Mouse (Mus musculus): ENCODE measurements at regions not wholly inside any gene's neighbourhood (a gene's known extent, or its start where the extent isn't known, plus 50 kb on each side); places are given as distances from the start of the nearest gene placed in this dataset.

DNA sequence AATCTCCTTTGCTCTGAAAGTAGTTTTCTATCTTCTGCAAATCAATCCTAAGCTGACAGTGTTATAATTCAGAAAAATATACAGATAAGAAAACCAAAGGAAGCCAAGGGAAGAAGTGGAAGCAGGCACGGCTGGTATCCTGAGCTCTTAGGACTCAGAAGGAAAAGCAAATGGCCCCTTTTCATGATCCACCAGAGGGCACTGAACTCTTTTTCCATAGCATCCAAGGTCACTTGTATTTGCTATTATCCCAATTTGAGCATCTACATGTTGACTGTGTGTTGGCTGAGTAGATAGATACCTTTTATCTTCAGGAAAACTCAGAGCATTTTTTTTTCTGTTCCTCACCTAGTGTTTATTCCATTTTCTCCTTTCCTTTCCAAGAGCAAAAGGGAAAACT lies 306.9 kb upstream of the Sstr1 start:
- no peak for TF ChIP-seq NANOG (IDR thresholded peaks at IDR 0.05; ENCODE audit: borderline replicate concordance, low read length)
- no peak for TF ChIP-seq POU5F1 (IDR thresholded peaks at IDR 0.05; ENCODE audit: borderline replicate concordance, low read length)
- TF ChIP-seq CTCF (conservative IDR thresholded peaks at IDR 0.05; ENCODE audit: low read length), result no peak
- H3K27me3 ChIP-seq (ENCODE audit: insufficient read depth, low read length), result no peaks in the 10 kb centered on the region
- H3K9me3 ChIP-seq (ENCODE audit: low read length), result no peaks in the 10 kb centered on the region
- no peak overlapping the region for H3K4me3 ChIP-seq (replicated peaks; ENCODE audit: low read length)
- H3K4me1 ChIP-seq (replicated peaks; ENCODE audit: low read depth, low read length), result no peaks in the 10 kb centered on the region
- no peaks in the 10 kb centered on the region for H3K36me3 ChIP-seq (ENCODE audit: insufficient read depth, low read length)

DNA sequence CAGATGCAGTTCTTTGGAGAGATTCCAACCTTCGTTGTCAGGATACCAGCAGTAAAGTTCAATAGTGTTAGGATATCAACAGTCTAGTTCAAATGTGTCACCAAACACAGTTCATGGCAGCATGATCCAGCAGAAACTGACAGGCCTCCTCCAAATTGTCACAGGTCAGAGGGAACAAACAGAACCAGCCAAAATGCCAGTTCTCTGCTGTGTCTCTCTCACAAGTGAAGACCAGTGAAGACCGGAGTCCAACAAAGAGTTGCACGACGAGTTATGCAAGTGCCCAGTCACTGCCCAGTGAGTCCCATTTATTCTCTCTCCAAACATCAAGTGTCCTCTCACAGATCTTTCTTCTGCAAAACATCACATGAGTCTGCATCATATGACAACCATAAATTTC lies 293.4 kb upstream of the Sstr1 start:
- H3K4me1 ChIP-seq (replicated peaks; ENCODE audit: low read depth, low read length), result no peaks in the 10 kb centered on the region
- TF ChIP-seq NANOG (IDR thresholded peaks at IDR 0.05; ENCODE audit: borderline replicate concordance, low read length), result no peak
- TF ChIP-seq CTCF (conservative IDR thresholded peaks at IDR 0.05; ENCODE audit: low read length), result no peak
- no peak for TF ChIP-seq POU5F1 (IDR thresholded peaks at IDR 0.05; ENCODE audit: borderline replicate concordance, low read length)
- no peaks in the 10 kb centered on the region for H3K27me3 ChIP-seq (ENCODE audit: insufficient read depth, low read length)
- no peaks in the 10 kb centered on the region for H3K36me3 ChIP-seq (ENCODE audit: insufficient read depth, low read length)
- no peaks in the 10 kb centered on the region for H3K9me3 ChIP-seq (ENCODE audit: low read length)
- no peak overlapping the region for H3K4me3 ChIP-seq (replicated peaks; ENCODE audit: low read length)

DNA sequence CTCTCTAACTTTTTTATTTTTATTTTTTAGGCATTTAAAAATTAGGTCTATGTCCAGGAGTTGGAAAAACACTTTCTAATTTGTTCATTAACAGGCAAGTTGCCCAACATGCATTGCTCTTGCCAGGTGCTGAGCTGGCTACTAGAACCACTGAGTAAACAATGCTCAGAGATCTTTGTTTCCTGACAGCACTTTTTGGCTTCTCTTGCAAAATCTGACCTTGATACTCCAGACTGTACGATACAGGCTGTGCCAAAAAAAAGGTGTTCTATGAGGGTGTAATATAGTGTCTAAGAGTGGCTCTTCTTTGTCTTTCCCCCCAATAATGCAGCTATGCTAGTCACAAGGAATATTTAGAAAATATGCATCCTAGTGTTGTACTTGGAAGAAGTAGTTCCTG lies 289.5 kb upstream of the Sstr1 start:
- Histone ChIP-seq H3K36me3 (ENCODE audit: insufficient read depth, low read length) (no peaks in the 10 kb centered on the region), H3K4me3 (replicated peaks; ENCODE audit: low read length) (no peak overlapping the region), H3K4me1 (replicated peaks; ENCODE audit: low read depth, low read length) (no peaks in the 10 kb centered on the region), H3K27me3 (ENCODE audit: insufficient read depth, low read length) (no peaks in the 10 kb centered on the region), H3K9me3 (ENCODE audit: low read length) (no peaks in the 10 kb centered on the region)
- TF ChIP-seq CTCF (conservative IDR thresholded peaks at IDR 0.05; ENCODE audit: low read length), result no peak

DNA sequence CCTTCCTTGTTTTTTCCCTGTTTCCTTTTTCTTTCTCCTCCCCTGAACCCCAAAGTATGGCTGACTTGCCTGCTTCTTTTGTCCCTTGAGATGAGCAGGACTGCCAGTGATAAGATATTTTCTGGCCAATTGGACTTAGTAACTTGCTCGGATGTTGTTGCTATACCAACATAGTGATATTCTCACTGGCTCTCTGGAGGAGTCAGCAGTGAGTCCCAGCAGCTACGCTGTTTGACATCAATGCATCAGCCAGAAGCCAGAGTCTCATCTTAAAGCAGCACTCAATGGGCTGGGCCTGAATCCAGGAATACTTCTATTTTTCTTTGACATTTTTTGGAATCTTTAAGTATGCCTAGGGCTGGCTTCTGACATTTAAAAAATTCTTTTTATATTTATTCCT lies 287.1 kb upstream of the Sstr1 start:
- H3K4me3 ChIP-seq (replicated peaks; ENCODE audit: low read length), result no peak overlapping the region

DNA sequence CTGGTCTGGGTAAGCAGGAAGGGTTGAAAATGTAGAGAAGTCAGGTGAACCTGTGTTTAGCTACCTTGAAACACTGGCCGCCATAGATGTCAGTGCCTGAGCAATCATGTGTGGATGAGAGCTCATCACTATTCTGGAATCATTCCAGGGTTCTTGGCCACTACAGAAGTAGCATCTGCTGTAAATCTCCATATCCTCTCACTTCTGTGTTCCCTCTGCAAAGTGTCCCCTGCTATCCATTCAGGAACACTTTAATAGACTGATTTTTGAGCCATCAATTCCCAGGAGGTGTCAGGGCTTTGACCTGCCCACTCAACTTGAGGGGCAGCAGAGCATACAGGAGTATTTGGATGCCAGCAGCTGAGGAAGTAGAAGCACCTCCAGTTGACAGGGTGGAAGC lies 284.7 kb upstream of the Sstr1 start:
- Histone ChIP-seq H3K9me3 (ENCODE audit: low read length) (no peaks in the 10 kb centered on the region), H3K4me3 (replicated peaks; ENCODE audit: low read length) (no peak overlapping the region), H3K4me1 (replicated peaks; ENCODE audit: low read depth, low read length) (no peaks in the 10 kb centered on the region), H3K36me3 (ENCODE audit: insufficient read depth, low read length) (no peaks in the 10 kb centered on the region), H3K27me3 (ENCODE audit: insufficient read depth, low read length) (no peaks in the 10 kb centered on the region)
- TF ChIP-seq POU5F1 (IDR thresholded peaks at IDR 0.05; ENCODE audit: borderline replicate concordance, low read length) (no peak), NANOG (IDR thresholded peaks at IDR 0.05; ENCODE audit: borderline replicate concordance, low read length) (no peak), CTCF (conservative IDR thresholded peaks at IDR 0.05; ENCODE audit: low read length) (no peak)

More for the DNA sequence above, 287.1 kb upstream of the Sstr1 start:
- H3K36me3 ChIP-seq (ENCODE audit: insufficient read depth, low read length), result no peaks in the 10 kb centered on the region
- no peaks in the 10 kb centered on the region for H3K27me3 ChIP-seq (ENCODE audit: insufficient read depth, low read length)
- TF ChIP-seq NANOG (IDR thresholded peaks at IDR 0.05; ENCODE audit: borderline replicate concordance, low read length) (no peak), CTCF (conservative IDR thresholded peaks at IDR 0.05; ENCODE audit: low read length) (no peak), POU5F1 (IDR thresholded peaks at IDR 0.05; ENCODE audit: borderline replicate concordance, low read length) (no peak)
- H3K4me1 ChIP-seq (replicated peaks; ENCODE audit: low read depth, low read length), result no peaks in the 10 kb centered on the region
- H3K9me3 ChIP-seq (ENCODE audit: low read length), result no peaks in the 10 kb centered on the region

GRCm38 (mm10) chr12:57928030-57928429 lies 283.5 kb upstream of the Sstr1 start:
- no peaks in the 10 kb centered on the region for H3K4me1 ChIP-seq (replicated peaks; ENCODE audit: low read depth, low read length)
- no peak for TF ChIP-seq NANOG (IDR thresholded peaks at IDR 0.05; ENCODE audit: borderline replicate concordance, low read length)
- TF ChIP-seq CTCF (conservative IDR thresholded peaks at IDR 0.05; ENCODE audit: low read length), result no peak
- TF ChIP-seq POU5F1 (IDR thresholded peaks at IDR 0.05; ENCODE audit: borderline replicate concordance, low read length), result no peak
- H3K27me3 ChIP-seq (ENCODE audit: insufficient read depth, low read length), result no peaks in the 10 kb centered on the region
- no peaks in the 10 kb centered on the region for H3K36me3 ChIP-seq (ENCODE audit: insufficient read depth, low read length)
- no peaks in the 10 kb centered on the region for H3K9me3 ChIP-seq (ENCODE audit: low read length)
- no peak overlapping the region for H3K4me3 ChIP-seq (replicated peaks; ENCODE audit: low read length)

- Histone ChIP-seq H3K27me3 (ENCODE audit: insufficient read depth, low read length) (no peaks in the 10 kb centered on the region), H3K4me1 (replicated peaks; ENCODE audit: low read depth, low read length) (no peaks in the 10 kb centered on the region), H3K4me3 (replicated peaks; ENCODE audit: low read length) (no peak overlapping the region), H3K36me3 (ENCODE audit: insufficient read depth, low read length) (no peaks in the 10 kb centered on the region), H3K9me3 (ENCODE audit: low read length) (no peaks in the 10 kb centered on the region)
- TF ChIP-seq CTCF (conservative IDR thresholded peaks at IDR 0.05; ENCODE audit: low read length) (no peak), NANOG (IDR thresholded peaks at IDR 0.05; ENCODE audit: borderline replicate concordance, low read length) (no peak), POU5F1 (IDR thresholded peaks at IDR 0.05; ENCODE audit: borderline replicate concordance, low read length) (no peak)
Measured at GRCm38 (mm10) chr12:57931856-57932255, 279.7 kb upstream of the Sstr1 start.

- no peaks in the 10 kb centered on the region for H3K27me3 ChIP-seq (ENCODE audit: insufficient read depth, low read length)
- no peaks in the 10 kb centered on the region for H3K9me3 ChIP-seq (ENCODE audit: low read length)
- H3K4me3 ChIP-seq (replicated peaks; ENCODE audit: low read length), result no peak overlapping the region
- H3K4me1 ChIP-seq (replicated peaks; ENCODE audit: low read depth, low read length), result peaks cover 6% of the 10 kb centered on the region; the same call in 1 of the 2 replicates
- no peaks in the 10 kb centered on the region for H3K36me3 ChIP-seq (ENCODE audit: insufficient read depth, low read length)
- TF ChIP-seq NANOG (IDR thresholded peaks at IDR 0.05; ENCODE audit: borderline replicate concordance, low read length), result no peak
- TF ChIP-seq CTCF (conservative IDR thresholded peaks at IDR 0.05; ENCODE audit: low read length), result no peak
- TF ChIP-seq POU5F1 (IDR thresholded peaks at IDR 0.05; ENCODE audit: borderline replicate concordance, low read length), result no peak
Measured at GRCm38 (mm10) chr12:57949886-57950285, 261.7 kb upstream of the Sstr1 start.

- H3K36me3 ChIP-seq (ENCODE audit: insufficient read depth, low read length), result no peaks in the 10 kb centered on the region
- no peak overlapping the region for H3K4me3 ChIP-seq (replicated peaks; ENCODE audit: low read length)
- no peaks in the 10 kb centered on the region for H3K9me3 ChIP-seq (ENCODE audit: low read length)
- H3K27me3 ChIP-seq (ENCODE audit: insufficient read depth, low read length), result no peaks in the 10 kb centered on the region
- TF ChIP-seq POU5F1 (IDR thresholded peaks at IDR 0.05; ENCODE audit: borderline replicate concordance, low read length) (no peak), CTCF (conservative IDR thresholded peaks at IDR 0.05; ENCODE audit: low read length) (no peak), NANOG (IDR thresholded peaks at IDR 0.05; ENCODE audit: borderline replicate concordance, low read length) (no peak)
- 0 out of 2 replicates have a peak, but pooled peaks cover under 1% of the 10 kb centered on the region for H3K4me1 ChIP-seq (replicated peaks; ENCODE audit: low read depth, low read length)
Measured at GRCm38 (mm10) chr12:57958527-57958926, 253.0 kb upstream of the Sstr1 start.
